Mouse (Mus musculus) heart, postnatal 0 days (tissue): ENCODE data around the gene Parva.

ENCODE experiments used
- CTCF ChIP-seq: IDR thresholded peaks from 2 replicates; pipeline ENCODE4 v1.5.1; 2016; ENCODE audit warnings: antibody characterized with exemption, control low read depth, low read depth
- EP300 ChIP-seq: IDR thresholded peaks from 2 replicates; pipeline ENCODE4 v1.6.1; 2016; ENCODE audit warnings: antibody characterized with exemption, low read depth

GRCm38 (mm10) chr7:112534148-112534547, 106.8 kb downstream of the Parva start:
- TF ChIP-seq CTCF: no peak
- TF ChIP-seq EP300: no peak
